Mouse (Mus musculus): ENCODE data around the gene Aanat.

Gene Aanat

GRCm38 (mm10) chr11:116611883-116612282 lies 25.7 kb downstream of the Aanat start:
- no peak for DNase-seq

GRCm38 (mm10) chr11:116612554-116612953 lies 26.3 kb downstream of the Aanat start:
- no peak for DNase-seq

GRCm38 (mm10) chr11:116613234-116613633 lies 27.0 kb downstream of the Aanat start:
- DNase-seq = no peak

GRCm38 (mm10) chr11:116615735-116616437 lies 29.7 kb downstream of the Aanat start:
- DNase-seq = peak; percentile 48

GRCm38 (mm10) chr11:116616438-116617118 lies 30.3 kb downstream of the Aanat start:
- DNase-seq = no peak

GRCm38 (mm10) chr11:116617641-116618040 lies 31.4 kb downstream of the Aanat start:
- no peak for DNase-seq

- no peak for DNase-seq
Observed at GRCm38 (mm10) chr11:116618666-116619065, 32.4 kb downstream of the Aanat start.

GRCm38 (mm10) chr11:116619156-116619555 lies 32.9 kb downstream of the Aanat start:
- peak; percentile 68 for DNase-seq

- no peak for DNase-seq
Observed at GRCm38 (mm10) chr11:116619561-116619960, 33.3 kb downstream of the Aanat start.

GRCm38 (mm10) chr11:116620073-116620472 lies 33.8 kb downstream of the Aanat start:
- no peak for DNase-seq

GRCm38 (mm10) chr11:116620559-116621253 lies 34.5 kb downstream of the Aanat start:
- DNase-seq = no peak

GRCm38 (mm10) chr11:116621258-116621704 lies 35.0 kb downstream of the Aanat start:
- peak; percentile 78 for DNase-seq

- no peak for DNase-seq
Observed at GRCm38 (mm10) chr11:116623281-116624124, 37.3 kb downstream of the Aanat start.

- DNase-seq = peak; percentile 93
Observed at GRCm38 (mm10) chr11:116624131-116624832, 38.0 kb downstream of the Aanat start.

GRCm38 (mm10) chr11:116625081-116626000 lies 39.1 kb downstream of the Aanat start:
- peak; percentile 53 for DNase-seq

GRCm38 (mm10) chr11:116626299-116627071 lies 40.3 kb downstream of the Aanat start, which contains the start of gene Rhbdf2:
TSS of gene Rhbdf2 (minus strand) at chr11:116627019.
- no peak for DNase-seq

- peak; percentile 54 for DNase-seq
Observed at GRCm38 (mm10) chr11:116627072-116628020, 41.1 kb downstream of the Aanat start.

GRCm38 (mm10) chr11:116628712-116629111 lies 42.5 kb downstream of the Aanat start:
- DNase-seq = peak; percentile 88

- DNase-seq = no peak
Observed at GRCm38 (mm10) chr11:116629472-116629871, 43.2 kb downstream of the Aanat start.
